In genomic region chr2:170648542-170648941, GRCm38 (mm10) we compare ENCODE assay signal across 18 mouse cellular contexts. TPM values are rescaled to one million over a fixed set of nuclear protein-coding genes. Genes with fewer than 3 reads are reported as not detected.
DNase-seq lines count a peak whose midpoint lies in the region; ATAC-seq lines count a peak whose summit lies in the region.
"Had no signal": no experiment of that assay in that cellular context is flagged by ENCODE, and none has a peak within 500 bp of the region (broad histone marks: within the 10 kb centered on the region; RNA-seq: fewer than 3 reads in every experiment).

No protein-coding gene starts in this region.

- H3K9me3 ChIP-seq in forebrain, embryonic 14.5 days (replicated peaks; ENCODE audit: control insufficient read depth, low read length), result no peaks in the 10 kb centered on the region
- H3K9me3 ChIP-seq: limb, embryonic 10.5 days had no signal

- ATAC-seq in forebrain, embryonic 14.5 days, result no peak
- ATAC-seq in megakaryocyte, adult 5-6 weeks (ENCODE audit: poor library complexity, severe bottlenecking), result no peak

- no peaks in the 10 kb centered on the region for H3K27me3 ChIP-seq in forebrain, embryonic 14.5 days (replicated peaks; ENCODE audit: control insufficient read depth, insufficient read depth, low read length)
- H3K27me3 ChIP-seq: heart, embryonic 12.5 days had no signal

- H3K36me3 ChIP-seq in forebrain, embryonic 14.5 days (ENCODE audit: control insufficient read depth, insufficient read depth, low read length), result no peaks in the 10 kb centered on the region
- H3K36me3 ChIP-seq: heart, embryonic 12.5 days; limb, embryonic 10.5 days had no signal

- H3K4me3 ChIP-seq in forebrain, embryonic 14.5 days (ENCODE audit: low read depth, low read length), result no peak overlapping the region
- H3K4me3 ChIP-seq: erythroblast, embryonic 14.5 days; heart, embryonic 12.5 days; limb, embryonic 10.5 days had no signal

- peak; percentile 24 for DNase-seq in layer of hippocampus, adult 9-11 months
- no peak for DNase-seq in layer of hippocampus, postnatal 10 days (ENCODE audit: low spot score in 2 of 2)
- peak; percentile 69 to 86 for DNase-seq in frontal cortex, adult 2 months (ENCODE audit: extremely low spot score in 1 of 2, low spot score in 1 of 2)
- peak; percentile 36 for DNase-seq in left cerebral cortex, adult 11 months (ENCODE audit: low spot score)
- DNase-seq in right cerebral cortex, postnatal 10 days (ENCODE audit: low spot score in 2 of 2), result peak; percentile 77 to 87
- no peak for DNase-seq in forebrain, embryonic 14.5 days (ENCODE audit: low spot score)
- DNase-seq: adrenal gland, adult 8-10 months; gastrocnemius, postnatal 10 days; kidney, adult 11 months; thymus, postnatal 4 days had no signal

- H3K4me1 ChIP-seq in forebrain, embryonic 14.5 days (ENCODE audit: control insufficient read depth, insufficient read depth, low read length), result peaks cover 6% of the 10 kb centered on the region
- H3K4me1 ChIP-seq: heart, embryonic 12.5 days had no signal

- 53% methylated on average over 11 of the region's 11 CpGs for WGBS in forebrain, embryonic 14.5 days

- no peak overlapping the region for H3K4me2 ChIP-seq in forebrain, embryonic 14.5 days (ENCODE audit: low read length)
- H3K4me2 ChIP-seq: heart, embryonic 12.5 days had no signal

- no peak overlapping the region for H3K27ac ChIP-seq in forebrain, embryonic 14.5 days (ENCODE audit: low read depth, low read length)
- H3K27ac ChIP-seq: limb, embryonic 10.5 days had no signal

- no peak overlapping the region for H3K9ac ChIP-seq in forebrain, embryonic 14.5 days (ENCODE audit: low read length)
- H3K9ac ChIP-seq: heart, embryonic 12.5 days had no signal

RNA-seq across cellular contexts. Expression of gene 4930470P17Rik, which starts 46.7 kb away (rescaled TPM):
- not detected for total RNA-seq in layer of hippocampus, postnatal 10 days (2021)
- polyA plus RNA-seq in frontal cortex, adult 2 months (2012; rRNA removed), result not detected in 2 replicates
- not detected in 2 replicates for polyA plus RNA-seq in forebrain, embryonic 14.5 days (2014; fragmentation: Nextera tagmentation; extraction: Ambion mirVana)
- total RNA-seq in megakaryocyte, adult 5-6 weeks (2015), result not detected in 2 replicates
- total RNA-seq in megakaryocyte, adult 5-6 weeks (2017), result not detected in 2 replicates
- total RNA-seq: adrenal gland, adult 8-10 months; gastrocnemius, postnatal 10 days; midbrain, postnatal 0 days had no signal
- polyA plus RNA-seq: cortical plate, adult 2 months; erythroblast, embryonic 14.5 days; heart, embryonic 12.5 days; hindbrain, embryonic 11.5 days; limb, embryonic 10.5 days; liver, embryonic 16.5 days; midbrain, postnatal 0 days had no signal

Comparison
In these comparisons a context has a peak if more than half of its experiments do, and no peak if none do; other contexts are left out.
1. DNase-seq: peak in layer of hippocampus, adult 9-11 months (single experiment), frontal cortex, adult 2 months (2 of 2), left cerebral cortex, adult 11 months (single experiment) and right cerebral cortex, postnatal 10 days (2 of 2); none in layer of hippocampus, postnatal 10 days (0 of 2) and forebrain, embryonic 14.5 days (single experiment).